Mouse (Mus musculus): ENCODE measurements around the gene Olfr90.
A peak's percentile ranks its signal among the peaks of the same experiment; 100 is the strongest.

Gene Olfr90

GRCm38 (mm10) chr17:37062101-37062641 is 26.1 kb downstream of the Olfr90 start:
- no peak for DNase-seq (ENCODE audit: low read depth, low spot score)

DNA sequence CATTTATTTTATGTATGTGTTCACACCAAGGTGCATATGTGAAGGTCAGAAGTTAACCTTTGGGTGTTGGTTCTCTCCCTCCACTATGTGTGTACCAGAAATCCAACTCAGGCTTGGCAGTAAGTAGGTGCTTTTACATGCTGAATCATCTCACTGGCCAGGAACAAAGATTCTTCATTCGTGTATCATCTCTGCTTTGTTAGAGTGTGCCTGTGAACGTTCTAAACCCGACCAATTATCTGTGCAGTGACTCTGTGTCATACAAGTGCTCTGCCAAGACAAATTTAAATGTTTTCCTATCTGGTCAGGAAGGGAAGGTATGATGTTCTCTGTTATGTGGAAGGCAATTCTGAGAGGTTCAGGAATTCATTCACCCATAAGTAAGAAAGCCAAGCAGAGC is 26.9 kb downstream of the Olfr90 start:
- no peak for DNase-seq (ENCODE audit: low read depth, low spot score)

DNA sequence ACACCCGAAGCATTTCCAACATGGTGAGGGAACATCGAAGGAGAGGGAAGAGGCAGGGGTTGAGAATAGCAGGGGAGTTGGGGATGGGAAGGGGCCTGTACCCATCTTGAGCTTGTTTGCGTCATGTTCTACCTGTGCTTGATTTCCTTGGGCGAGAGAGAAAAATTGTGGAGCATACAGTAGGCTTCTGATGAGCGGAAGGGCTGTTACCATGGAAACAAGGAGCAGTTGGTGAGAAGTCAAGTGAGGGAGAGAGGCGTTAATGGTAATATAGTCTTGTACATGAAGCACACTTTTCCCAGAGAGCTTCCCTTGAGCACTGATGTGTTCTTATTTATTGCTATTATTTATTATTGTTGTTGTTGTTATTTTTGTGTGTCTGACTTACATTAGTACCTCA is 31.3 kb downstream of the Olfr90 start:
- no peak for DNase-seq (ENCODE audit: low read depth, low spot score)

GRCm38 (mm10) chr17:37051745-37052144 is 36.6 kb downstream of the Olfr90 start:
- no peak for DNase-seq (ENCODE audit: low read depth, low spot score)

GRCm38 (mm10) chr17:37050876-37051275 is 37.4 kb downstream of the Olfr90 start:
- no peak for DNase-seq (ENCODE audit: low read depth, low spot score)

DNA sequence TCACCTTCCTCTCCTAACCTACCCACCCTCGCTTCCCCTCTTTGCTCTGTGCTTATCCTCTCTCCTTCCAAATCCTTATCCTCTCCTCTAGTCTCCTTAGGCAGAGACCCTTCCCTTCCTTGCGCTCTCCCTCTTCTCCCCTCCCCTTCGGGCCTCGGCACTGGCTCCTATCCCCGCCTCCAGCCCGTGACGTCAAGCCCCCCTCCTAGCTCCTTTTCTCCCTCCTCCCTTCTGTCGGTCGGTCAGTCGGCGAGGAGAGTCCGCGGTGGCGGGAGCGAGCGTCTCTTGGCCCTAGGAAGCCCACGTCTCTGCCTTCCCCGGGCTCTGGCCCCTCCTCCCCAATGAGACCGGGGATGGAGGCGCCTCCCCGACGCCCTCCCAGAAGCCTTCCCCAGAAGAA is 37.9 kb downstream of the Olfr90 start:
- DNase-seq (ENCODE audit: low read depth, low spot score) = peak; percentile 73

GRCm38 (mm10) chr17:37049570-37050310 is 38.6 kb downstream of the Olfr90 start:
- DNase-seq (ENCODE audit: low read depth, low spot score) = peak; percentile 52

DNA sequence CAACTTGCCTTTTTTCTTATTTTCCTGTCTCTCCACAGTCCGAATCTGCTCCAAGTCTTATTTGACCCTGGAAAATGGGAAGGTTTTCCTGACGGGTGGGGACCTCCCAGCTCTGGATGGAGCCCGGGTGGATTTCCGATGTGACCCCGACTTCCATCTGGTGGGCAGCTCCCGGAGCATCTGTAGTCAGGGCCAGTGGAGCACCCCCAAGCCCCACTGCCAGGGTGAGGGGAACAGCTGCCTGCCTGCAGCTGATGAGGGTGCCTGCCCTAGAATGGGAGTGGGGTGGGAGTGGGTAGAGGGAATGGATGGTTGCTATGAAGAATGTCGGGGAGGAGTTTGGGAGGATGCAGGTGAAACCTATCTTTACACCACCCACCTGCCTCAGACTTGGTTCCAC is 39.9 kb downstream of the Olfr90 start:
- no peak for DNase-seq (ENCODE audit: low read depth, low spot score)

DNA sequence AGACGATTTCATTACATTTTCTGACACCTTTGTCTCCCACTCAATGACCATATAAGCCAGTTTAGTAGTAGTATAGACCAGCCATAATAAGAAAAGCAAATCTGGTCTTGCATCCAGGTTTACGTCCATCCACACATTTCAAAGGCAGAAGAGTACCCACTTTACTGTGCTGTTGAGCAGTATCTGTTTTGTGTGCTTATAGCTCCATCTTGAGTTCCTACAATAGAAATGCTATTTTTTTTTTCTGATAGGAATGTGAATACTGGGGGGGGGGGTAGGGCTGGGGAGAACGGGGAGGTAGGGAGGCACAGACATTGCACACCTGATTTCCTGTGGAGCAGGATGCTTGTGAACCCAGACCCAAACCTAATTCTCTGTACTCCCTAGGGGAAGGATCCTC is 40.3 kb downstream of the Olfr90 start:
- DNase-seq (ENCODE audit: low read depth, low spot score) = no peak

DNA sequence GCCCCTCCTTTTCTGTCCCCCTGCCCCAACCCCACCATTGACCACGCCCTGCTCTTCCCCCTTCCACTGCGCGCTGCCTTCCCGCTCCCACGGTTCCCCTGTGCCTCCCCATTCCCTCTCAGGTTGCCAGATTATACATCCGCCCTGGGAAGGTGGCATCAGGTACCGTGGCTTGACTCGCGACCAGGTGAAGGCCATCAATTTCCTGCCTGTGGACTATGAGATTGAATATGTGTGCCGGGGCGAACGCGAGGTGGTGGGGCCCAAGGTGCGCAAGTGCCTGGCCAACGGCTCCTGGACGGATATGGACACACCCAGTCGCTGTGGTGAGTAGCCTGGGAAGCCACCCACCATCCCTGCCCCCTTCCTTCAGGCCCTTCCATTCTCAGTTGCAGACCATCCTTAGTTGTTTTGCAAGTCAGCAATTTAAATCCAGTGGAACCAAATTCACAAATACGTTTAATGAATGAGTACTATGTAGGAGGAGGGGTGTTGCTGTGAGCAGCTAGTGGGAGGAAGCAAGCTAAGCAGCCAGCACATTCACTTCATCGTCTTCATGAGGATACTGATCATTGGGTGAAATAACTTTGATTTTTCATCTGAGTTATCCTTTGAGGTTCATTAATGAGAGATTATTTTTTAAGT is 40.8 kb downstream of the Olfr90 start:
- DNase-seq (ENCODE audit: low read depth, low spot score) = no peak

DNA sequence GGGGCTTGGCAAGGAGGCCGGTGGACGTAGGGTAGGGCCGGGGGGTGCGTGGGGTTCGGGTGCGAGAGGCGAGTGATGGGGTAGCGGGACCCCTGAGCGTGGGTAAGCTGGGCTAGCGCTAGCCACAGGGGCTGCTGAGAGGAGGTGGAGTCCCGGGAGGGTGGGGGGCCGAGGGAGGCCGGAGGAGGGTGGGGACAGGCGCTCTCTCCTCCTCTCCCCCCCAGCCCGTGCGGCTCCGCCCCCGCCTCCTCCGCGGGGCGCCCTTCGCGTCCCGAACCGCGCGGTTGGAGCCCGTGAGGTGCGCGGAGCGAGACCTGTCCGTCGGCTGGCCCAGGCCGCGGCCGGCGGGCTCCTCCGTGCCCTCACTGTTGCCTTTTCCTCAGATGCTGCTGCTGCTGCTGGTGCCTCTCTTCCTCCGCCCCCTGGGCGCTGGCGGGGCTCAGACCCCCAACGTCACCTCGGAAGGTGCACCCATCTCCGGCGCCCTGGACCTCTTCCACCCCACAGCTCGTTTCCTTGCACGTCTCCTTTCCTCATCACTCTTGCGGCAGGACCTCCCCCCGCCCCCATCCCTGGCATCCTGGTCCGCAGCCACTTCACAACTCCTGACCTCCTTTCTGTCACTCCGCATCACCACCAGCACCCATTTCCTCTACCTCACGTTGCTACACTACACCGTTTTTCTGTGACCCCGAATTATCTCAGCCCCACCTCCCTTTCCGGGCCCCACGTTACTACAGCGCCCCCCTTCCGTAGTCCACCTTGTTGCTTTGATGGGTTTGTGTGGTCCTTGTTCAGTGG is 41.8 kb downstream of the Olfr90 start:
- peak; percentile 40 for DNase-seq (ENCODE audit: low read depth, low spot score)

DNA sequence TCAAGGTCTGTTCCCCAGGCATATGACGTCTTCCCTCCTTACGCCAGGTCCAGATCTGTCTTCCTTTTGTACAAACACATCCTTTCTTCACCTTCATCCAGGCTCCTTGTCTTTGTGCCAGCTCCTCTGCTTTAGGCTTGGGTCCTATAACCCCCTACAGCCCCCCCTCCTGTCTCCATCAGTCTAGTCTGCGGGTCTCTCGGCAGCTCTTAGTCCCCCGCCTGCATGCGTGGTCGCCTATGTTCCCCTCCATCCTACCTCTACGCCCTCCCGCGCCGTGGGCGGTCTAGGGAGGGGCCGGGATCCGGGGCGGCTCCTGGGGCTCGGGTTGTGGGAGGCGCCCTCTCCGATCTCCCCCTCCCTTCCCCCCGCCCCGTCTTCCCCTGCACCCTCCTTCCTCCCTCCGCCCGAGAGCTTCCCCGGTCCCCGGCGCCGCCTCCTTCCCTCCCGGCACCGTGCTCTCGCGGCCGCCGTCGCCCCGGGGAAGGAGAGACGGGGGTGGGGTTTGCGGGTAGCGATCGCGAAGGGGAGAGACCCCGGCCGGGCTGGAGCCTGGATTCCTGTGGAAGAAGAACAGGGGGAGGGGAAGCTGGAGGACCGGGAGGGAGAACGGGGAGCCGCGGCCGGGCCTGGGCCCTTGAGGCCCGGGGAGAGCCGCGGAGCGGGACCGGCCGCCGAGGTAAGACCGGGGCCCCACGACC is 42.5 kb downstream of the Olfr90 start, which contains the start of gene Gabbr1:
Gene Gabbr1 (plus strand): TSS at position 356 of the 701 bp plus-strand sequence.
- peak; percentile 80 for DNase-seq (ENCODE audit: low read depth, low spot score)

GRCm38 (mm10) chr17:37044651-37045244 is 43.6 kb downstream of the Olfr90 start:
- DNase-seq (ENCODE audit: low read depth, low spot score) = no peak

DNA sequence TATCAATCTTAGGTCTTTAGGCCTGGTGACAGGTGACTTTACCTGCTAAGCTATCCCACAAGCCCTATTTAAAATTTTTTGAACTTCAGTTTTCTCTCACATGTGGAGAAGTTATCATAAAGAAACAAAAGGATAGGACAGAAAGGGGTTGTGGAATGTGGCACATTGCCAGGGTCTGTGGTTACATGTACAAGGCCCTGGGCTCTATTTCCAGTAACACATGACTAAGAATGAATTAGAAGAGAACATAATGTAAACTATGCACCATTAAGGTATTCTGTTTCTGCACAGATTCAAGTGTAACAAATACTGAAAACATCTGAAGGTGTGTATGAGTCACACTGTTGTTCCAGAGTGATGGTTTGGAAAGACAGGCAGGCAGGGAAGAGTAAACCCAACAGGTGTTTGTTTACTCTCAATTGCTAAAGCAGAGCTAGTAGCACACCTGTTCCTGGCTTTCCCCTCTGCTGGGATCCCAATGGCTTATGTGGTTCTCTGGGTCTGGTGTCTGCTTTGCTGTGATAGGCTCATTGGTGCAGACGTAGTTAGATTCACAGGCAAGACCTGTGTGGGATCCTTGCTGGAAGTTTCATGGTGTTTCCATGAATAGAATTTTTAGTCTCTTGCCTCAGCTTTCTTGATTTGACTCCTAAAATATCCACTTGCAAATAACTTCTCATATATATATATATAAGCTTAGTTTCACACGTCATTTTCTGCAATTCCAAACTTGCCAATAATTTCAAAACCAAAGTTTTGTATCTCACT is 49.0 kb downstream of the Olfr90 start:
- DNase-seq (ENCODE audit: low read depth, low spot score) = no peak

Data from embryo, embryonic 11.5 days (tissue).